ENCODE assay signal across 29 mouse cellular contexts in genomic region chr19:18637954-18638353, GRCm38 (mm10).
"Had no signal": no experiment of that assay in that cellular context is flagged by ENCODE, and none has a peak within 500 bp of the region (broad histone marks: within the 10 kb centered on the region; RNA-seq: fewer than 3 reads in every experiment).

No protein-coding gene starts in this region.

- H3K27me3 ChIP-seq: limb, embryonic 13.5 days; limb, embryonic 15.5 days; liver, embryonic 12.5 days; liver, embryonic 15.5 days; lung, embryonic 15.5 days; megakaryocyte, embryonic 14.5 days; midbrain, embryonic 13.5 days; midbrain, embryonic 15.5 days; neural tube, embryonic 12.5 days had no signal

- H3K9ac ChIP-seq: limb, embryonic 12.5 days; limb, embryonic 13.5 days; limb, embryonic 15.5 days; liver, embryonic 12.5 days; liver, embryonic 14.5 days; liver, embryonic 15.5 days; liver, postnatal 0 days; lung, embryonic 14.5 days; lung, embryonic 15.5 days; midbrain, embryonic 12.5 days; midbrain, embryonic 13.5 days; midbrain, embryonic 15.5 days; neural tube, embryonic 12.5 days had no signal

- DNase-seq: left cerebral cortex, postnatal 4 days; liver, postnatal 0 days; lung, adult 18-20 months; lung, adult 2 months; lung, embryonic 14.5 days; lung, postnatal 10 days; lung, postnatal 14 days; lung, postnatal 36 days; lung, postnatal 4 days; midbrain, embryonic 14.5 days had no signal

- H3K4me3 ChIP-seq: left cerebral cortex, adult 2 months; limb, embryonic 10.5 days; limb, embryonic 12.5 days; limb, embryonic 13.5 days; limb, embryonic 15.5 days; liver, embryonic 12.5 days; liver, embryonic 15.5 days; lung, embryonic 15.5 days; megakaryocyte, embryonic 14.5 days; midbrain, embryonic 12.5 days; midbrain, embryonic 13.5 days; midbrain, embryonic 15.5 days; myocyte; neural tube, embryonic 12.5 days had no signal

- H3K36me3 ChIP-seq: limb, embryonic 10.5 days; limb, embryonic 15.5 days; liver, embryonic 12.5 days; lung, embryonic 15.5 days; midbrain, embryonic 12.5 days; midbrain, embryonic 13.5 days; midbrain, embryonic 15.5 days; neural tube, embryonic 12.5 days had no signal

- ATAC-seq: liver, embryonic 12.5 days; liver, postnatal 0 days; lung, postnatal 0 days; midbrain, embryonic 13.5 days; midbrain, embryonic 15.5 days; midbrain, embryonic 16.5 days had no signal

- H3K4me1 ChIP-seq: limb, embryonic 10.5 days; limb, embryonic 12.5 days; limb, embryonic 15.5 days; lung, embryonic 15.5 days; midbrain, embryonic 12.5 days; midbrain, embryonic 13.5 days; midbrain, embryonic 15.5 days; neural tube, embryonic 12.5 days had no signal

- H3K4me2 ChIP-seq: limb, embryonic 12.5 days; limb, embryonic 13.5 days; limb, embryonic 15.5 days; liver, embryonic 11.5 days; liver, embryonic 12.5 days; liver, embryonic 15.5 days; lung, embryonic 14.5 days; lung, embryonic 15.5 days; midbrain, embryonic 12.5 days; midbrain, embryonic 13.5 days; midbrain, embryonic 15.5 days; neural tube, embryonic 12.5 days had no signal

- H3K9me3 ChIP-seq: limb, embryonic 10.5 days; limb, embryonic 12.5 days; limb, embryonic 13.5 days; limb, embryonic 15.5 days; liver, embryonic 12.5 days; liver, embryonic 15.5 days; lung, embryonic 15.5 days; midbrain, embryonic 12.5 days; midbrain, embryonic 13.5 days; midbrain, embryonic 15.5 days; neural tube, embryonic 12.5 days had no signal

- H3K27ac ChIP-seq: left cerebral cortex, adult 2 months; limb, embryonic 10.5 days; limb, embryonic 12.5 days; limb, embryonic 13.5 days; limb, embryonic 15.5 days; liver, embryonic 12.5 days; liver, embryonic 14.5 days; liver, embryonic 15.5 days; lung, embryonic 15.5 days; macrophage; midbrain, embryonic 12.5 days; midbrain, embryonic 13.5 days; midbrain, embryonic 15.5 days; neural tube, embryonic 12.5 days had no signal
